ENCODE assay signal across 11 mouse cellular contexts in genomic region chr14:55339036-55339614, GRCm38 (mm10).
A peak's percentile ranks its signal among the peaks of the same experiment; 100 is the strongest.
DNase-seq lines count a peak whose midpoint lies in the region; ATAC-seq and TF ChIP-seq lines count a peak whose summit lies in the region.
"Had no signal": no experiment of that assay in that cellular context is flagged by ENCODE, and none has a peak within 500 bp of the region (broad histone marks: within the 10 kb centered on the region; RNA-seq: fewer than 3 reads in every experiment).

No protein-coding gene starts in this region.

- no peak for DNase-seq in forebrain, embryonic 10.5 days (ENCODE audit: extremely low spot score, low spot score)
- DNase-seq in layer of hippocampus, adult 2 months (ENCODE audit: low spot score in 2 of 2) = no peak
- no peak for DNase-seq in layer of hippocampus, adult 8-10 months (ENCODE audit: low spot score in 2 of 2)
- no peak for DNase-seq in forebrain, postnatal 0 days
- peak; percentile 19 for DNase-seq in midbrain, postnatal 0 days (ENCODE audit: low spot score)
- no peak for DNase-seq in right cerebral cortex, adult 18-20 months
- DNase-seq in kidney, postnatal 4 days = no peak
- DNase-seq: gastrocnemius, postnatal 10 days had no signal

- no peak for ATAC-seq in forebrain, embryonic 12.5 days (ENCODE audit: low FRiP score)
- ATAC-seq in forebrain, postnatal 0 days = no peak; the same call in 1 of the 2 replicates
- no peak for ATAC-seq in midbrain, postnatal 0 days (ENCODE audit: low FRiP score)

- no peak for TF ChIP-seq CTCF in layer of hippocampus, adult 2 months (conservative IDR thresholded peaks at IDR 0.05)
- no peak for TF ChIP-seq CTCF in forebrain, postnatal 0 days (IDR thresholded peaks at IDR 0.05; ENCODE audit: low read depth)
- TF ChIP-seq CTCF in midbrain, postnatal 0 days (IDR thresholded peaks at IDR 0.05) = no peak

- no peak overlapping the region for H3K9ac ChIP-seq in forebrain, embryonic 12.5 days
- no peak overlapping the region for H3K9ac ChIP-seq in forebrain, postnatal 0 days
- no peak overlapping the region for H3K9ac ChIP-seq in midbrain, postnatal 0 days (replicated peaks; ENCODE audit: low read length, poor library complexity, severe bottlenecking)
- H3K9ac ChIP-seq: hindbrain, embryonic 12.5 days had no signal

- peaks cover 21% of the 10 kb centered on the region for H3K4me1 ChIP-seq in forebrain, embryonic 12.5 days
- H3K4me1 ChIP-seq in forebrain, embryonic 10.5 days = peaks cover 33% of the 10 kb centered on the region
- H3K4me1 ChIP-seq in forebrain, postnatal 0 days (ENCODE audit: insufficient read depth) = peaks cover 15% of the 10 kb centered on the region
- H3K4me1 ChIP-seq in midbrain, postnatal 0 days (ENCODE audit: insufficient read depth, low read length) = no peaks in the 10 kb centered on the region

- H3K27me3 ChIP-seq in forebrain, embryonic 12.5 days = no peaks in the 10 kb centered on the region
- H3K27me3 ChIP-seq in forebrain, embryonic 10.5 days (ENCODE audit: poor library complexity, severe bottlenecking) = no peaks in the 10 kb centered on the region
- H3K27me3 ChIP-seq in forebrain, postnatal 0 days (ENCODE audit: insufficient read depth, low read length) = no peaks in the 10 kb centered on the region
- no peaks in the 10 kb centered on the region for H3K27me3 ChIP-seq in midbrain, postnatal 0 days (ENCODE audit: insufficient read depth, low read length)
- H3K27me3 ChIP-seq: hindbrain, embryonic 12.5 days had no signal

- no peak overlapping the region for H3K4me3 ChIP-seq in forebrain, embryonic 12.5 days (replicated peaks)
- H3K4me3 ChIP-seq in forebrain, embryonic 10.5 days = no peak overlapping the region
- H3K4me3 ChIP-seq in layer of hippocampus, adult 2 months = no peak overlapping the region
- no peak overlapping the region for H3K4me3 ChIP-seq in forebrain, postnatal 0 days (ENCODE audit: low read depth, low read length)
- no peak overlapping the region for H3K4me3 ChIP-seq in midbrain, postnatal 0 days (ENCODE audit: low read depth, low read length)
- H3K4me3 ChIP-seq: erythroblast, embryonic 14.5 days; hindbrain, embryonic 12.5 days had no signal

- H3K36me3 ChIP-seq in forebrain, embryonic 12.5 days (replicated peaks) = no peaks in the 10 kb centered on the region
- H3K36me3 ChIP-seq in forebrain, embryonic 10.5 days (replicated peaks) = no peaks in the 10 kb centered on the region
- no peaks in the 10 kb centered on the region for H3K36me3 ChIP-seq in forebrain, postnatal 0 days (ENCODE audit: insufficient read depth)
- no peaks in the 10 kb centered on the region for H3K36me3 ChIP-seq in midbrain, postnatal 0 days (ENCODE audit: insufficient read depth, low read length)
- H3K36me3 ChIP-seq: hindbrain, embryonic 12.5 days had no signal

- H3K9me3 ChIP-seq in forebrain, embryonic 12.5 days = no peaks in the 10 kb centered on the region
- no peaks in the 10 kb centered on the region for H3K9me3 ChIP-seq in forebrain, embryonic 10.5 days
- H3K9me3 ChIP-seq in forebrain, postnatal 0 days (ENCODE audit: low read length) = no peaks in the 10 kb centered on the region
- H3K9me3 ChIP-seq in midbrain, postnatal 0 days (ENCODE audit: low read length) = no peaks in the 10 kb centered on the region
- H3K9me3 ChIP-seq: hindbrain, embryonic 12.5 days had no signal

- H3K4me2 ChIP-seq in forebrain, embryonic 12.5 days = no peak overlapping the region
- H3K4me2 ChIP-seq in forebrain, postnatal 0 days (ENCODE audit: low read depth) = no peak overlapping the region
- no peak overlapping the region for H3K4me2 ChIP-seq in midbrain, postnatal 0 days (ENCODE audit: low read depth, low read length, poor library complexity, severe bottlenecking)
- H3K4me2 ChIP-seq: hindbrain, embryonic 12.5 days had no signal

- 0 out of 2 replicates have a peak overlapping the region, but pooled peaks have one; percentile 53 for H3K27ac ChIP-seq in forebrain, embryonic 12.5 days
- H3K27ac ChIP-seq in forebrain, embryonic 10.5 days = no peak overlapping the region
- H3K27ac ChIP-seq in layer of hippocampus, adult 2 months = peak overlapping the region; percentile 68
- H3K27ac ChIP-seq in forebrain, postnatal 0 days (ENCODE audit: low read depth, low read length) = peak overlapping the region; percentile 69
- peak overlapping the region; percentile 33; the same call in 1 of the 2 replicates for H3K27ac ChIP-seq in midbrain, postnatal 0 days (ENCODE audit: low read depth, low read length)
- H3K27ac ChIP-seq: hindbrain, embryonic 12.5 days had no signal

- 50% methylated on average over 9 of the region's 9 CpGs for WGBS in forebrain, embryonic 12.5 days
- 78% methylated on average over 9 of the region's 9 CpGs for WGBS in forebrain, embryonic 10.5 days
- WGBS in forebrain, postnatal 0 days = 33% methylated on average over 9 of the region's 9 CpGs
- WGBS in midbrain, postnatal 0 days = 19% methylated on average over 9 of the region's 9 CpGs
